Mouse (Mus musculus) limb, embryonic 10.5 days (tissue): ENCODE results near the gene Emid1. TPM values are rescaled to one million over a fixed set of nuclear protein-coding genes. Genes with fewer than 3 reads are reported as not detected.

Experiments
- DNase-seq: peaks from one replicate; pipeline ENCODE4 v3.0.0-alpha.2; 2017; ENCODE audit warnings: low spot score
- H3K27ac ChIP-seq: fragments of 300-500 bp; sonication (generic); 2 replicates; pipeline ENCODE4 v1.5.1; 2016; ENCODE audit warnings: mild to moderate bottlenecking
- H3K27me3 ChIP-seq: fragments of 300-500 bp; sonication (generic); 2 replicates; pipeline ENCODE4 v1.6.1; 2016; ENCODE audit warnings: low read depth, mild to moderate bottlenecking; ENCODE audit not compliant: poor library complexity, severe bottlenecking
- H3K36me3 ChIP-seq: fragments of 300-500 bp; sonication (generic); 2 replicates; pipeline ENCODE4 v1.6.1; 2016; ENCODE audit warnings: mild to moderate bottlenecking, moderate library complexity
- H3K4me1 ChIP-seq: fragments of 300-500 bp; sonication (generic); 2 replicates; pipeline ENCODE4 v1.6.1; 2016
- H3K4me3 ChIP-seq: fragments of 300-500 bp; sonication (generic); 2 replicates; pipeline ENCODE4 v1.5.1; 2016; ENCODE audit warnings: mild to moderate bottlenecking, moderate library complexity
- H3K9me3 ChIP-seq: fragments of 300-500 bp; sonication (generic); replicated peaks from 2 replicates; pipeline ENCODE4 v1.6.1; 2016; ENCODE audit warnings: mild to moderate bottlenecking
- WGBS: fragments of 180-500 bp; shearing (Covaris S2); methylation state at CpG from one replicate; pipeline ENCODE4 v1.1.7; 2016; 5-methylcytosine and 5-hydroxymethylcytosine counted together
- polyA plus RNA-seq: library from polyadenylated mRNA; unstranded; fragments of >200 nt; fragmentation: Nextera tagmentation; extraction: Ambion mirVana; gene quantifications from 2 replicates; pipeline ENCODE4 v1.2.1, GENCODE M21; 2016

Gene Emid1
- polyA plus RNA-seq, 1 experiment from 2014 or later, result 12.3 TPM

GRCm38 (mm10) chr11:5181850-5182404 lies 29.9 kb upstream of the Emid1 start:
- no peaks in the 10 kb centered on the region for H3K9me3 ChIP-seq
- no peaks in the 10 kb centered on the region for H3K36me3 ChIP-seq
- H3K27ac ChIP-seq, result no peak overlapping the region
- no peak overlapping the region for H3K4me3 ChIP-seq
- peak; percentile 94 for DNase-seq
- WGBS, result 25% methylated on average over 13 of the region's 13 CpGs
- H3K27me3 ChIP-seq, result peaks cover 4% of the 10 kb centered on the region; the same call in 1 of the 2 replicates
- H3K4me1 ChIP-seq, result peaks cover 17% of the 10 kb centered on the region

- Histone ChIP-seq H3K4me1 (peaks cover 14% of the 10 kb centered on the region), H3K4me3 (no peak overlapping the region), H3K27ac (no peak overlapping the region), H3K36me3 (no peaks in the 10 kb centered on the region), H3K9me3 (no peaks in the 10 kb centered on the region), H3K27me3 (peaks cover 4% of the 10 kb centered on the region; the same call in 1 of the 2 replicates)
- no peak for DNase-seq
- WGBS, result 50% methylated on average over 8 of the region's 8 CpGs
Measured at GRCm38 (mm10) chr11:5179391-5179790, 27.3 kb upstream of the Emid1 start.

- 76% methylated on average over 12 of the region's 12 CpGs for WGBS
- peaks cover 4% of the 10 kb centered on the region; the same call in 1 of the 2 replicates for H3K27me3 ChIP-seq
- no peak for DNase-seq
- H3K4me1 ChIP-seq, result peaks cover 9% of the 10 kb centered on the region
- no peak overlapping the region for H3K4me3 ChIP-seq
- no peaks in the 10 kb centered on the region for H3K9me3 ChIP-seq
- no peaks in the 10 kb centered on the region for H3K36me3 ChIP-seq
- H3K27ac ChIP-seq, result no peak overlapping the region
Measured at GRCm38 (mm10) chr11:5177171-5177570, 25.1 kb upstream of the Emid1 start.

GRCm38 (mm10) chr11:5176685-5177084 lies 24.6 kb upstream of the Emid1 start:
- Histone ChIP-seq H3K27ac (no peak overlapping the region), H3K4me3 (no peak overlapping the region), H3K36me3 (no peaks in the 10 kb centered on the region), H3K4me1 (peaks cover 9% of the 10 kb centered on the region), H3K27me3 (peaks cover 4% of the 10 kb centered on the region; the same call in 1 of the 2 replicates), H3K9me3 (no peaks in the 10 kb centered on the region)
- 84% methylated on average over 8 of the region's 8 CpGs for WGBS
- no peak for DNase-seq

DNA sequence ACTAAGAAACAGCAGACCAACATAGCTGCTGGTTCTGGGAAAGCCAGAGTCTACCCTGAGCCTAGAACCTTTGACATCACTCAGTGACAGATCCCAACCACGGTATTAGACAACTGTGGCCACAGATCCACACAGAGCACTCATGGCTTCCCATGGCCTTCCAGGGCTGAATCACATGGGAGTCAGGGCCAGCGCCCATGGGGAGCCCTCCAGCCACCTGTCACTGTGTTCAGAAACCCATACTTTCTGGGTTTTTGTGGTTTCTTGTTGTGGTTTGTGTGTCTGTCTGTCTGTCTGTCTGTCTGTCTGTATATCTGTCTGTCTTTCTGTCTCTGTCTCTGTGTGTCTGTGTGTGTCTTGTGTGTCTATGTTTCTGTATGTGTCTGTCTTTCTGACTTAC lies 23.8 kb upstream of the Emid1 start:
- Histone ChIP-seq H3K27me3 (peaks cover 4% of the 10 kb centered on the region; the same call in 1 of the 2 replicates), H3K4me1 (peaks cover 9% of the 10 kb centered on the region), H3K4me3 (no peak overlapping the region), H3K9me3 (no peaks in the 10 kb centered on the region), H3K27ac (no peak overlapping the region), H3K36me3 (no peaks in the 10 kb centered on the region)
- DNase-seq, result no peak
- WGBS, result 87% methylated on average over 2 of the region's 2 CpGs

DNA sequence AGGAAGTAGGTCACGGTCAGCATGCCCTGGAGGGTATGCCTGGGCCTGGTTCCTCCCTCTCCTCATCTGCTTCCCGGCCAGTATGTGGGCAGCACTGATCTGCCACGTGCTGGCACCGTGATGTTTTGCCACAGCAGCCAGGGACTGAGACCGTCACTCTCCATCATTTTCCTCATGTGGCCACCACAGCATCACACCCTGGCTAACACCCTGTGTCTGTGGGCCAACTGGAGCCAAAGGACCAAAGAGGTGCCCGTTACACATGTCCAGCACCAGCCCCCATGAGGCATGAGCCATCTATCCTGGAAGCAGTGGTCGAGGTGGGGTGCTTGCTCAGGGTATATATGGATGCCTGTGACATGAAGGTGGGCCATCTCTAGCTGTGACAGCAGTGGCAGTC lies 23.1 kb upstream of the Emid1 start:
- Histone ChIP-seq H3K27ac (no peak overlapping the region), H3K4me3 (no peak overlapping the region), H3K9me3 (no peaks in the 10 kb centered on the region), H3K36me3 (no peaks in the 10 kb centered on the region), H3K4me1 (peaks cover 9% of the 10 kb centered on the region), H3K27me3 (peaks cover 4% of the 10 kb centered on the region; the same call in 1 of the 2 replicates)
- DNase-seq, result no peak
- 90% methylated on average over 7 of the region's 7 CpGs for WGBS

- 52% methylated on average over 3 of the region's 3 CpGs for WGBS
- DNase-seq, result no peak
- Histone ChIP-seq H3K4me3 (no peak overlapping the region), H3K27me3 (no peaks in the 10 kb centered on the region), H3K36me3 (no peaks in the 10 kb centered on the region), H3K9me3 (no peaks in the 10 kb centered on the region), H3K4me1 (peaks cover 10% of the 10 kb centered on the region), H3K27ac (no peak overlapping the region)
Measured at GRCm38 (mm10) chr11:5172861-5173260, 20.8 kb upstream of the Emid1 start.

DNA sequence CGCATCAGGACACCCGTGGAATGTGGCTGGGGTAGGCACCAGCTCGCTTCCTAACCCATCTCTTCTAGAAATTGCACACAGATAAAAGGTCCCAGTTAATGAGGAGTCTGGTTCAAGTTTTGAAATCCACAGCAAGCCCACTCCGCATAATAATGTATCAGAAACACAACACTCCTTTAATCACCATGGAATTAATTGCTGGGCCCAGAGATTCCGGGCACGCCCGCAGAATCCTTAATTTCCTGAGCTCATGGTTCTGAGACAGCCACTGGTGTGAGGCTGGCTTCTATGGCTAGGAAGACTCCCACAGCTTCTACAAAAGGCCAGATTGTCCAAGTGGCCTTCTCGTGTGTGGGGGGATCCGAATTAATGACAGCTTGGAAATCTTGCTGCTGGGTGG lies 15.3 kb upstream of the Emid1 start:
- no peaks in the 10 kb centered on the region for H3K27me3 ChIP-seq
- no peak for DNase-seq
- H3K4me1 ChIP-seq, result peaks cover 30% of the 10 kb centered on the region
- H3K36me3 ChIP-seq, result no peaks in the 10 kb centered on the region
- WGBS, result 86% methylated on average over 9 of the region's 9 CpGs
- peak overlapping the region; percentile 25; the same call in 1 of the 2 replicates for H3K27ac ChIP-seq
- no peaks in the 10 kb centered on the region for H3K9me3 ChIP-seq
- no peak overlapping the region for H3K4me3 ChIP-seq

GRCm38 (mm10) chr11:5165471-5165916 lies 13.4 kb upstream of the Emid1 start:
- peaks cover 30% of the 10 kb centered on the region for H3K4me1 ChIP-seq
- H3K9me3 ChIP-seq, result 0 out of 2 replicates have a peak, but pooled peaks cover 5% of the 10 kb centered on the region
- peak; percentile 76 for DNase-seq
- no peaks in the 10 kb centered on the region for H3K36me3 ChIP-seq
- no peaks in the 10 kb centered on the region for H3K27me3 ChIP-seq
- no peak overlapping the region for H3K4me3 ChIP-seq
- 16% methylated on average over 8 of the region's 8 CpGs for WGBS
- peak overlapping the region; percentile 81 for H3K27ac ChIP-seq

GRCm38 (mm10) chr11:5164310-5164709 lies 12.3 kb upstream of the Emid1 start:
- Histone ChIP-seq H3K4me1 (peaks cover 30% of the 10 kb centered on the region), H3K4me3 (peak overlapping the region; percentile 23; the same call in 1 of the 2 replicates), H3K27ac (peak overlapping the region; percentile 81), H3K36me3 (no peaks in the 10 kb centered on the region), H3K27me3 (no peaks in the 10 kb centered on the region), H3K9me3 (0 out of 2 replicates have a peak, but pooled peaks cover 5% of the 10 kb centered on the region)
- DNase-seq, result no peak
- 21% methylated on average over 8 of the region's 8 CpGs for WGBS

DNA sequence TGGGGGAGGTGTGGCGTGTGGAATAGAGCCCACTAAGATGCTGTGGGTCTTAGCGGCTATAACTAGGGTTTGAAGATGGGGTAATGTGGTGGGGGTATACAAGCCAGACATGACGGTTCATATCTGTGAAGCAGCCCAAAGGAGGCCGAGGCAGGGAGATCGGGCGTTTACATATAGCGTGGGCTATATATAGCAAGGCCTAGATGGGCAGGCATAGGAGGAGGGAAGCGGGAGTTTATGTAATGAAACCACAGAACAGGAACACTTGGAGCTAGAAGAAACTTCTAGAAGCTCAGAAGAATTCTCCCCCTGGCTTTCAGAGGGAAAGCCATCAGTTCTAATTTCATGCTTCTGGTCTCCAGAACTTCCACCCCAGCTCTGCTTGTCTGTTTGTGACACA lies 11.4 kb upstream of the Emid1 start:
- Histone ChIP-seq H3K9me3 (0 out of 2 replicates have a peak, but pooled peaks cover 5% of the 10 kb centered on the region), H3K36me3 (no peaks in the 10 kb centered on the region), H3K4me1 (peaks cover 30% of the 10 kb centered on the region), H3K27ac (no peak overlapping the region), H3K4me3 (no peak overlapping the region), H3K27me3 (no peaks in the 10 kb centered on the region)
- 94% methylated on average over 8 of the region's 8 CpGs for WGBS
- no peak for DNase-seq

- no peak overlapping the region for H3K4me3 ChIP-seq
- H3K4me1 ChIP-seq, result peaks cover 31% of the 10 kb centered on the region
- H3K27me3 ChIP-seq, result no peaks in the 10 kb centered on the region
- no peak overlapping the region for H3K27ac ChIP-seq
- H3K9me3 ChIP-seq, result 0 out of 2 replicates have a peak, but pooled peaks cover 5% of the 10 kb centered on the region
- WGBS, result 76% methylated on average over 17 of the region's 17 CpGs
- no peaks in the 10 kb centered on the region for H3K36me3 ChIP-seq
- DNase-seq, result no peak
Measured at GRCm38 (mm10) chr11:5160722-5161485, 8.8 kb upstream of the Emid1 start.

- WGBS, result 93% methylated on average over 11 of the region's 11 CpGs
- Histone ChIP-seq H3K4me1 (peaks cover 24% of the 10 kb centered on the region), H3K9me3 (0 out of 2 replicates have a peak, but pooled peaks cover 5% of the 10 kb centered on the region), H3K4me3 (no peak overlapping the region), H3K27me3 (peaks cover 14% of the 10 kb centered on the region), H3K36me3 (no peaks in the 10 kb centered on the region), H3K27ac (no peak overlapping the region)
- no peak for DNase-seq
Measured at GRCm38 (mm10) chr11:5158056-5158455, 6.0 kb upstream of the Emid1 start.
